Mouse (Mus musculus) liver, adult 2 months (tissue): ENCODE data around the gene Psmc2. TPM values are rescaled to one million over a fixed set of nuclear protein-coding genes. Genes with fewer than 3 reads are reported as not detected.

Experiments used
- DNase-seq: peaks from one replicate; pipeline ENCODE4 v3.0.0-alpha.2; 2011; ENCODE audit warnings: low read depth, low spot score; ENCODE audit errors: extremely low read depth
- H3K27ac ChIP-seq: fragments of 200-500 bp; replicated peaks from 2 replicates; pipeline ENCODE4 v1.5.1; 2012; ENCODE audit warnings: low read depth, mild to moderate bottlenecking, control low read depth, inconsistent platforms, low read length; ENCODE audit not compliant: insufficient read depth
- H3K27me3 ChIP-seq: fragments of 200-500 bp; 2 replicates; pipeline ENCODE4 v1.6.1; 2012; ENCODE audit warnings: mild to moderate bottlenecking, moderate library complexity, low read length, inconsistent platforms; ENCODE audit not compliant: control insufficient read depth, insufficient read depth
- H3K36me3 ChIP-seq: fragments of 200-500 bp; 2 replicates; pipeline ENCODE4 v1.6.1; 2012; ENCODE audit warnings: low read length, inconsistent platforms; ENCODE audit not compliant: control insufficient read depth, insufficient read depth
- H3K4me1 ChIP-seq: fragments of 200-500 bp; 2 replicates; pipeline ENCODE4 v1.6.1; 2011; ENCODE audit warnings: low read length; ENCODE audit not compliant: control insufficient read depth, insufficient read depth
- H3K4me3 ChIP-seq: fragments of 200-500 bp; 2 replicates; pipeline ENCODE4 v1.5.1; 2011; ENCODE audit warnings: low read depth, mild to moderate bottlenecking, control low read depth, low read length, moderate library complexity; ENCODE audit not compliant: insufficient read depth
- H3K79me2 ChIP-seq: fragments of 200-500 bp; 2 replicates; pipeline ENCODE4 v1.6.1; 2012; ENCODE audit warnings: inconsistent platforms, mild to moderate bottlenecking, low read length, moderate library complexity; ENCODE audit not compliant: control insufficient read depth, insufficient read depth
- H3K9ac ChIP-seq: fragments of 200-500 bp; 2 replicates; pipeline ENCODE4 v1.6.1; 2012; ENCODE audit warnings: low read depth, mild to moderate bottlenecking, control low read depth, inconsistent platforms, low read length
- CTCF ChIP-seq: fragments of 200-500 bp; IDR thresholded peaks from 2 replicates; pipeline ENCODE4 v1.5.1; 2011; ENCODE audit warnings: low read depth, low read length, control low read depth
- POLR2A ChIP-seq: fragments of 200-500 bp; IDR thresholded peaks from 2 replicates; pipeline ENCODE4 v1.6.1; 2011; ENCODE audit warnings: low read length, control low read depth; ENCODE audit not compliant: insufficient read depth; ENCODE audit errors: extremely low read depth
- WGBS: fragments of 180-500 bp; shearing (Covaris S2); methylation state at CpG from one replicate; pipeline ENCODE4 v1.1.7; 2018; 5-methylcytosine and 5-hydroxymethylcytosine counted together
- polyA plus RNA-seq: library from polyadenylated mRNA; depleted of rRNA; stranded (reverse); fragments of >200 nt; gene quantifications from 2 replicates; pipeline ENCODE4 v1.2.3, GENCODE M21; 2012
- total RNA-seq: library from RNA; depleted of rRNA; stranded (reverse); fragments of >200 nt; gene quantifications from 2 replicates; pipeline ENCODE4 v1.2.3, GENCODE M21; 2014

Gene Psmc2
- total and polyA plus RNA-seq, 2 experiments: 30.3 to 48.0 TPM

DNA sequence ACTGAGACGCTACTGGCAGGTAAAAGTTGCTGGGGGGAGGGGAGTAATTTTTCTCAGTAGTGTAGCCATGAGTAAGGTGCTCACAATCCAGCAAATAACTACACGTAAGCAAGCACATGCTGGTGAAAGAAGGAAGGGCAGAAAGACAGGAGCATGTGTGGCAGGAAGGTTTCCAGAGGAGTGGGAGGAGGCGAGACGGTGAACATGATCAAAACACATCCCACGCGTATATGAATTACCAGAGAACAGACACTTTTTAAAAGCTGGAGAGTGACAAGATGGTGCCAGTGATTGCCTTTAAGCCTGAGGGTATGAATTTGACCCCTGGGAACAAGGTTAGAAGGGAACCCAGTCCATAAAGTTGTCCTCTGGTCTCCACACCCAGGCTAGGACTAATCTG lies 15.2 kb upstream of the Psmc2 start:
- H3K27ac ChIP-seq: no peak overlapping the region
- H3K79me2 ChIP-seq: no peaks in the 10 kb centered on the region
- DNase-seq: no peak
- no peaks in the 10 kb centered on the region for H3K4me1 ChIP-seq
- 96% methylated on average over 6 of the region's 6 CpGs for WGBS
- H3K9ac ChIP-seq: no peak overlapping the region
- peaks cover 52% of the 10 kb centered on the region for H3K36me3 ChIP-seq
- TF ChIP-seq POLR2A (no peak), CTCF (no peak)
- no peaks in the 10 kb centered on the region for H3K27me3 ChIP-seq
- H3K4me3 ChIP-seq: no peak overlapping the region

DNA sequence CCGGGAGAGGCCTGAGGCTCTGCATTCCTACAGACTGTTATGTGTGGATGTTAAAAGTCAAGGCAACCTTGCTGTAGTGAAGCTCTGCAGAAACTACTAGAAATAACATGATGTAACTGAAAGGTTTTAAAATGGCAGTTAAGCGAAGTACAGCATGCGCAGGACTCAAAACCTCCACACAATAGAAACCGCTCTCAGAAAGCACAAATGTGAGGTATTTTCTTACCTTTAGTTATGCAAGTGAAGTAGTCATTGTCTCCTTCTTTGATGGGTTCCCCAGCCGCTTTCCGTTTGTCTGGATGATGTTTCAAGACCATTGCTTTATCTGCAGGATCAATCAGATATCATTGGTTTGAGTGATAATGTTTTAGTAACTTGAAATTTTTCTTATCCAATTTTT lies 8.6 kb upstream of the Psmc2 start:
- Histone ChIP-seq H3K27me3 (no peaks in the 10 kb centered on the region), H3K4me1 (no peaks in the 10 kb centered on the region), H3K36me3 (peaks cover 46% of the 10 kb centered on the region), H3K79me2 (no peaks in the 10 kb centered on the region), H3K9ac (no peak overlapping the region), H3K27ac (no peak overlapping the region), H3K4me3 (no peak overlapping the region)
- no peak for TF ChIP-seq CTCF
- TF ChIP-seq POLR2A: no peak
- DNase-seq: no peak
- WGBS: 97% methylated on average over 6 of the region's 6 CpGs

DNA sequence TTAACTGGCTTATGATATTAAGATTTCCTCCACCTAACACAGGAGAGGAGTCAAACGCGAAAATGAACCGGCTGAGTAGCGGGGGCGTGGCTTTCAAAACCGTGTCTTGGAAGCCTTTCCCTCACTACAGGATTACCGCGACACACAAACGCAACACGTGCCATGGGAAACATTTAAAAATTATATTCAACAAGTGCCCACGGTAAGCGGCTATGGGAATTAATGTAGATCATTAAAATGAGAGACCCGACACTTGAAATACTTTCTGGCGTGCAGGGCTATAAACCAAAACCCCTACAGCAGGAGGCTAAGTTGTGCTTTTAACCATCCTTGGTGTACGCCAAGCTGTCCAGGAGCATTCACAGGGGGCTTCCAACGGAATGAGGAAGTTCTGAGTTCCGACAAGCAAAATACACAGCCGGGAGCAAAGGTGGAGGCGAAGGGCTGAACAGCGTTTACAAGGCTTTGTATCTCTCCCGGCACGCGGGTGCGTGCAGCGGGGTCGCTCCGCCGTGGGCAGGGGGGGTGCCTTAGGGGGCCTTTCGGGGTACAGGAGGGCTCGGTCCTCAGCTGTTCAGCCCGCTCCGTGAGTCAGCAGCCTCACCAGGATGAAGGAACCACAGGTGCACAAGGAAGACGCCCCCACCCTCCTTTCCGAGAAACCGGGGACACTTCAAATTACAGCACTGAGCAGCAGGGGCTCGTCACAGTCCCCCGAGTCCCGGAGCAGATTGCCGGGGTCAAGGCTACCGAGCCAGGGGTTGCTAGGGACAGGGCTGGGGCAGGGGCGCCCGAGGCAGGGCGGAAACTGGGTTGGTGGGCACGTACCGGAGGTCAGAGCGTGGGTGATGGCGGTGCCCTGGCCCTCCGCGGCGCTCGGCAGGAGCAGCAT lies 676 bp upstream of the Psmc2 start:
- under 1% methylated on average over 50 of the region's 51 CpGs for WGBS
- H3K27me3 ChIP-seq: no peaks in the 10 kb centered on the region
- peak; percentile 35 for DNase-seq

DNA sequence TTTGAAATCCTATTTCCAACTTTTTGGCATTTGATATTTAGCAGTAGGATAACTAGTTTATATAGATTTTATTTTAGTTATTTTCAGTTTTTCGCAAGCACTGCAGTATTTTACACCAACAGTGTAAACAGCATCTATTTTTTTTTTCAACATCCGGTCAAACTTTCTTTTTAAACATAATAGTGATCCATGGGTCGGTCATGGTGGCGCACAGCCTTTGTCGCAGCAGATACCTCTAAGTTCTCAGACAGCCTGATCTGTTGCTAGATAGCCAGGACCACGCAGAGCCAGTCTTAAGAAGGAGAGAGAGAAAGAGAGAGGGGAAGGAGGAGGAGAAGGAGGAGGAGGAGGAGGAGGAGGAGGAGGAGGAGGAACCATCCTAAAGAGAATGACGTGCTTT lies 693 bp downstream of the Psmc2 start:
- no peak for DNase-seq
- 84% methylated on average over 7 of the region's 7 CpGs for WGBS

More for the DNA sequence above, 676 bp upstream of the Psmc2 start:
- TF ChIP-seq POLR2A: no peak
- peaks cover 21% of the 10 kb centered on the region; the same call in 1 of the 2 replicates for H3K36me3 ChIP-seq
- peaks cover 14% of the 10 kb centered on the region for H3K4me1 ChIP-seq
- peak overlapping the region; percentile 99 for H3K4me3 ChIP-seq
- H3K27ac ChIP-seq: peak overlapping the region; percentile 48; the same call in 1 of the 2 replicates
- peak overlapping the region; percentile 96 for H3K9ac ChIP-seq
- peaks cover 22% of the 10 kb centered on the region; the same call in 1 of the 2 replicates for H3K79me2 ChIP-seq

DNA sequence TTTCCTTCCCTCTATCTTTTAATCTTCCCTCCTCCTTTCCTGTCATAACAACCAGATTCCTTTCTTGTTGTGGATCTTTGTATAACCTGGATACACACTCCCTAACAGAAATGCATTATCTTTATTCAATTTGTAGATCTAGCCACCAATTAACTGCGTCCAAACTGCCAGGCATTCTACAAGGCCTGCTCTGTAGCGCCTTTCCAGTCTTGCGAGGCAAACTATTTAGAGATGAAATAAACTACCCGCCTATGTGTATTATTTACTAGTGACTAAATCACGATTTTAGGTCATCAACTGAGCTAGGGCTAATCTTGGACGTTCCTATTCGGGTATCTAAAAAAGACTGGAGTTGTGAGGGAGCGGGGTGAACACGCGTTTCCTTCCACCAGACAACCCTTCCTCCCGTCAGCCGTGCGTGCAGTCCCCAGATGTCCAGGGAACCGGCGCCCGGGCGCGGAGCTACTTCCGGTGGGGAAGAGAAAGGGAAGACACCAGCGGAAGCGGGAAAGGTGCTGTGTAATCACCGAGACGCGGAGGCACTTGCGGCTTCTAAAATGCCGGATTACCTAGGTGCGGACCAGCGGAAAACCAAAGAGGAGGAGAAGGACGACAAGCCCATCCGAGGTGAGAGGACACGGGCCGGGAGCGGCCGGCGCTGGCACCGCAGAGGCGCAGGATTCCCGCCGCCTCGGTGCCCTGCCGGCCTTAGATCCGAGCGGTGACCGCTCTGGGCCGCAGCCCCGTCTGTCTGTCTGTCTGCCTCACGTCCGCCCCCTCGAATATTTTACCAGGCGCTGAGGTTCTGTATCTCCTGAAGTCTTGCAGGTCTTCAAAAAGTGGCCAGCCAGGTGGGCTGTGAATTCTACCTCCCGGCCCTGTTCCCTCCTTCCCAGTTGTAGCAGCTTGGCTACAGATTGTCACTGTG lies 1.4 kb downstream of the Psmc2 start:
- 2% methylated on average over 51 of the region's 51 CpGs for WGBS
- Histone ChIP-seq H3K4me1 (peaks cover 23% of the 10 kb centered on the region), H3K9ac (peak overlapping the region; percentile 97), H3K79me2 (peaks cover 33% of the 10 kb centered on the region; the same call in 1 of the 2 replicates), H3K36me3 (peaks cover 14% of the 10 kb centered on the region), H3K27me3 (no peaks in the 10 kb centered on the region), H3K27ac (peak overlapping the region; percentile 80), H3K4me3 (peak overlapping the region; percentile 97)
- TF ChIP-seq CTCF (no peak), POLR2A (peak; percentile 72; the same call in 1 of the 2 replicates)
- DNase-seq: peak; percentile 80

More for the DNA sequence above, 693 bp downstream of the Psmc2 start:
- Histone ChIP-seq H3K36me3 (peaks cover 17% of the 10 kb centered on the region), H3K27ac (no peak overlapping the region), H3K4me3 (no peak overlapping the region), H3K9ac (no peak overlapping the region), H3K4me1 (peaks cover 19% of the 10 kb centered on the region), H3K79me2 (peaks cover 30% of the 10 kb centered on the region; the same call in 1 of the 2 replicates), H3K27me3 (no peaks in the 10 kb centered on the region)
- TF ChIP-seq CTCF: no peak
